Mouse (Mus musculus): Measurements from ENCODE around the gene Trnp1. TPM values are rescaled to one million over a fixed set of nuclear protein-coding genes. Genes with fewer than 3 reads are reported as not detected.
"Not testable (repeated sequence)": the region's sequence is repeated elsewhere in the genome, so short reads cannot be mapped to it uniquely, and the experiment has no call there.

Gene Trnp1
- polyA plus RNA-seq, 1 experiment from 2014 or later: 2.0 TPM

GRCm38 (mm10) chr4:133518601-133519368 lies 20.4 kb upstream of the Trnp1 start, which contains the start of gene Kdf1:
Kdf1 (plus strand) TSS chr4:133518963.
- 4% methylated on average over 65 of the region's 69 CpGs for WGBS
- peaks cover 30% of the 10 kb centered on the region for H3K27me3 ChIP-seq (ENCODE audit: control insufficient read depth, insufficient read depth, low read length)
- H3K36me3 ChIP-seq (replicated peaks; ENCODE audit: control insufficient read depth, insufficient read depth, low read depth, low read length): no peaks in the 10 kb centered on the region
- peak within 1 kb of the TSS; percentile 48 for H3K4me2 ChIP-seq (ENCODE audit: low read depth, low read length)
- peak within 1 kb of the TSS; percentile 54 for H3K9ac ChIP-seq (replicated peaks; ENCODE audit: low read length)
- ATAC-seq (replicated peaks; ENCODE audit: insufficient number of reproducible peaks, low FRiP score, low TSS enrichment, low read depth) (no peak), DNase-seq (ENCODE audit: low spot score) (peak; percentile 27)
- H3K9me3 ChIP-seq (replicated peaks; ENCODE audit: control insufficient read depth, low read length): no peaks in the 10 kb centered on the region
- H3K27ac ChIP-seq (replicated peaks; ENCODE audit: low read depth, low read length): no peak within 1 kb of the TSS
- peak within 1 kb of the TSS; percentile 39 for H3K4me3 ChIP-seq (ENCODE audit: low read depth, low read length)
- no peaks in the 10 kb centered on the region for H3K4me1 ChIP-seq (ENCODE audit: control insufficient read depth, insufficient read depth, low read length)

GRCm38 (mm10) chr4:133512972-133513371 lies 14.6 kb upstream of the Trnp1 start:
- no peak for ATAC-seq (replicated peaks; ENCODE audit: insufficient number of reproducible peaks, low FRiP score, low TSS enrichment, low read depth)
- DNase-seq (ENCODE audit: low spot score): peak; percentile 84
- Histone ChIP-seq H3K9me3 (replicated peaks; ENCODE audit: control insufficient read depth, low read length) (no peaks in the 10 kb centered on the region), H3K9ac (replicated peaks; ENCODE audit: low read length) (no peak overlapping the region), H3K4me2 (ENCODE audit: low read depth, low read length) (no peak overlapping the region), H3K4me1 (ENCODE audit: control insufficient read depth, insufficient read depth, low read length) (no peaks in the 10 kb centered on the region), H3K27me3 (ENCODE audit: control insufficient read depth, insufficient read depth, low read length) (peaks cover 7% of the 10 kb centered on the region; the same call in 1 of the 2 replicates), H3K4me3 (ENCODE audit: low read depth, low read length) (no peak overlapping the region), H3K27ac (replicated peaks; ENCODE audit: low read depth, low read length) (no peak overlapping the region), H3K36me3 (replicated peaks; ENCODE audit: control insufficient read depth, insufficient read depth, low read depth, low read length) (no peaks in the 10 kb centered on the region)
- 13% methylated on average over 8 of the region's 8 CpGs for WGBS

- not testable (repeated sequence) for H3K4me1 ChIP-seq (ENCODE audit: control insufficient read depth, insufficient read depth, low read length); H3K9me3 ChIP-seq (replicated peaks; ENCODE audit: control insufficient read depth, low read length); H3K27ac ChIP-seq (replicated peaks; ENCODE audit: low read depth, low read length); H3K36me3 ChIP-seq (replicated peaks; ENCODE audit: control insufficient read depth, insufficient read depth, low read depth, low read length); ATAC-seq (replicated peaks; ENCODE audit: insufficient number of reproducible peaks, low FRiP score, low TSS enrichment, low read depth); H3K27me3 ChIP-seq (ENCODE audit: control insufficient read depth, insufficient read depth, low read length); H3K4me3 ChIP-seq (ENCODE audit: low read depth, low read length); DNase-seq (ENCODE audit: low spot score); H3K4me2 ChIP-seq (ENCODE audit: low read depth, low read length); H3K9ac ChIP-seq (replicated peaks; ENCODE audit: low read length)
- 48% methylated on average over 4 of the region's 5 CpGs for WGBS
Observed at GRCm38 (mm10) chr4:133512511-133512910, 14.2 kb upstream of the Trnp1 start.

- H3K4me3 ChIP-seq (ENCODE audit: low read depth, low read length): no peak overlapping the region
- 79% methylated on average over 5 of the region's 5 CpGs for WGBS
- no peaks in the 10 kb centered on the region for H3K9me3 ChIP-seq (replicated peaks; ENCODE audit: control insufficient read depth, low read length)
- DNase-seq (ENCODE audit: low spot score) (no peak), ATAC-seq (replicated peaks; ENCODE audit: insufficient number of reproducible peaks, low FRiP score, low TSS enrichment, low read depth) (no peak)
- H3K9ac ChIP-seq (replicated peaks; ENCODE audit: low read length): no peak overlapping the region
- no peaks in the 10 kb centered on the region for H3K27me3 ChIP-seq (ENCODE audit: control insufficient read depth, insufficient read depth, low read length)
- no peaks in the 10 kb centered on the region for H3K36me3 ChIP-seq (replicated peaks; ENCODE audit: control insufficient read depth, insufficient read depth, low read depth, low read length)
- H3K4me1 ChIP-seq (ENCODE audit: control insufficient read depth, insufficient read depth, low read length): no peaks in the 10 kb centered on the region
- no peak overlapping the region for H3K27ac ChIP-seq (replicated peaks; ENCODE audit: low read depth, low read length)
- H3K4me2 ChIP-seq (ENCODE audit: low read depth, low read length): no peak overlapping the region
Observed at GRCm38 (mm10) chr4:133511050-133511449, 12.7 kb upstream of the Trnp1 start.

- Histone ChIP-seq H3K36me3 (replicated peaks; ENCODE audit: control insufficient read depth, insufficient read depth, low read depth, low read length) (no peaks in the 10 kb centered on the region), H3K9ac (replicated peaks; ENCODE audit: low read length) (no peak overlapping the region), H3K9me3 (replicated peaks; ENCODE audit: control insufficient read depth, low read length) (no peaks in the 10 kb centered on the region), H3K4me1 (ENCODE audit: control insufficient read depth, insufficient read depth, low read length) (no peaks in the 10 kb centered on the region), H3K27ac (replicated peaks; ENCODE audit: low read depth, low read length) (no peak overlapping the region), H3K4me2 (ENCODE audit: low read depth, low read length) (no peak overlapping the region), H3K4me3 (ENCODE audit: low read depth, low read length) (no peak overlapping the region), H3K27me3 (ENCODE audit: control insufficient read depth, insufficient read depth, low read length) (no peaks in the 10 kb centered on the region)
- 87% methylated on average over 7 of the region's 7 CpGs for WGBS
- no peak for DNase-seq (ENCODE audit: low spot score)
- no peak for ATAC-seq (replicated peaks; ENCODE audit: insufficient number of reproducible peaks, low FRiP score, low TSS enrichment, low read depth)
Observed at GRCm38 (mm10) chr4:133508990-133509389, 10.6 kb upstream of the Trnp1 start.

- Histone ChIP-seq H3K9ac (replicated peaks; ENCODE audit: low read length) (no peak overlapping the region), H3K4me1 (ENCODE audit: control insufficient read depth, insufficient read depth, low read length) (no peaks in the 10 kb centered on the region), H3K4me3 (ENCODE audit: low read depth, low read length) (no peak overlapping the region), H3K36me3 (replicated peaks; ENCODE audit: control insufficient read depth, insufficient read depth, low read depth, low read length) (no peaks in the 10 kb centered on the region), H3K9me3 (replicated peaks; ENCODE audit: control insufficient read depth, low read length) (no peaks in the 10 kb centered on the region), H3K27me3 (ENCODE audit: control insufficient read depth, insufficient read depth, low read length) (no peaks in the 10 kb centered on the region; the same call in 1 of the 2 replicates), H3K27ac (replicated peaks; ENCODE audit: low read depth, low read length) (no peak overlapping the region), H3K4me2 (ENCODE audit: low read depth, low read length) (no peak overlapping the region)
- 69% methylated on average over 5 of the region's 5 CpGs for WGBS
- ATAC-seq (replicated peaks; ENCODE audit: insufficient number of reproducible peaks, low FRiP score, low TSS enrichment, low read depth) (no peak), DNase-seq (ENCODE audit: low spot score) (no peak)
Observed at GRCm38 (mm10) chr4:133506573-133506972, 8.2 kb upstream of the Trnp1 start.

GRCm38 (mm10) chr4:133504755-133505485 lies 6.6 kb upstream of the Trnp1 start:
- Histone ChIP-seq H3K4me2 (ENCODE audit: low read depth, low read length) (no peak overlapping the region), H3K4me3 (ENCODE audit: low read depth, low read length) (no peak overlapping the region), H3K4me1 (ENCODE audit: control insufficient read depth, insufficient read depth, low read length) (no peaks in the 10 kb centered on the region), H3K9ac (replicated peaks; ENCODE audit: low read length) (no peak overlapping the region), H3K27ac (replicated peaks; ENCODE audit: low read depth, low read length) (no peak overlapping the region), H3K9me3 (replicated peaks; ENCODE audit: control insufficient read depth, low read length) (no peaks in the 10 kb centered on the region), H3K27me3 (ENCODE audit: control insufficient read depth, insufficient read depth, low read length) (peaks cover 7% of the 10 kb centered on the region), H3K36me3 (replicated peaks; ENCODE audit: control insufficient read depth, insufficient read depth, low read depth, low read length) (no peaks in the 10 kb centered on the region)
- 63% methylated on average over 9 of the region's 9 CpGs for WGBS
- DNase-seq (ENCODE audit: low spot score) (no peak), ATAC-seq (replicated peaks; ENCODE audit: insufficient number of reproducible peaks, low FRiP score, low TSS enrichment, low read depth) (no peak)

- Histone ChIP-seq H3K9me3 (replicated peaks; ENCODE audit: control insufficient read depth, low read length) (no peaks in the 10 kb centered on the region), H3K4me2 (ENCODE audit: low read depth, low read length) (no peak overlapping the region), H3K4me1 (ENCODE audit: control insufficient read depth, insufficient read depth, low read length) (no peaks in the 10 kb centered on the region), H3K9ac (replicated peaks; ENCODE audit: low read length) (no peak overlapping the region), H3K27ac (replicated peaks; ENCODE audit: low read depth, low read length) (no peak overlapping the region), H3K27me3 (ENCODE audit: control insufficient read depth, insufficient read depth, low read length) (peaks cover 11% of the 10 kb centered on the region), H3K4me3 (ENCODE audit: low read depth, low read length) (no peak overlapping the region), H3K36me3 (replicated peaks; ENCODE audit: control insufficient read depth, insufficient read depth, low read depth, low read length) (no peaks in the 10 kb centered on the region)
- no peak for ATAC-seq (replicated peaks; ENCODE audit: insufficient number of reproducible peaks, low FRiP score, low TSS enrichment, low read depth)
- 58% methylated on average over 5 of the region's 5 CpGs for WGBS
- no peak for DNase-seq (ENCODE audit: low spot score)
Observed at GRCm38 (mm10) chr4:133504300-133504699, 6.0 kb upstream of the Trnp1 start.

Measured in embryonic facial prominence, embryonic 11.5 days (tissue).